Mouse (Mus musculus): Measurements from ENCODE around the gene Diras1. TPM values are rescaled to one million over a fixed set of nuclear protein-coding genes. Genes with fewer than 3 reads are reported as not detected.

Gene Diras1
- polyA plus RNA-seq, 1 experiment from 2014 or later: 1.4 TPM

- H3K4me3 ChIP-seq (ENCODE audit: low read depth, low read length): no peak overlapping the region
- H3K4me1 ChIP-seq (ENCODE audit: control insufficient read depth, insufficient read depth, low read length): peaks cover 3% of the 10 kb centered on the region; the same call in 1 of the 2 replicates
- no peak for ATAC-seq (replicated peaks; ENCODE audit: insufficient number of reproducible peaks, low FRiP score, low TSS enrichment, low read depth)
- no peak overlapping the region for H3K27ac ChIP-seq (replicated peaks; ENCODE audit: low read depth, low read length)
- DNase-seq (ENCODE audit: low spot score): no peak
- H3K4me2 ChIP-seq (ENCODE audit: low read depth, low read length): no peak overlapping the region
- H3K9ac ChIP-seq (replicated peaks; ENCODE audit: low read length): no peak overlapping the region
- no peaks in the 10 kb centered on the region; the same call in 1 of the 2 replicates for H3K36me3 ChIP-seq (replicated peaks; ENCODE audit: control insufficient read depth, insufficient read depth, low read depth, low read length)
- no peaks in the 10 kb centered on the region for H3K9me3 ChIP-seq (replicated peaks; ENCODE audit: control insufficient read depth, low read length)
- peaks cover 17% of the 10 kb centered on the region for H3K27me3 ChIP-seq (ENCODE audit: control insufficient read depth, insufficient read depth, low read length)
- WGBS: 48% methylated on average over 4 of the region's 4 CpGs
Measured at GRCm38 (mm10) chr10:81027331-81027730, 1.9 kb upstream of the Diras1 start.

GRCm38 (mm10) chr10:81026857-81027256 is 1.4 kb upstream of the Diras1 start:
- DNase-seq (ENCODE audit: low spot score): no peak
- H3K36me3 ChIP-seq (replicated peaks; ENCODE audit: control insufficient read depth, insufficient read depth, low read depth, low read length): no peaks in the 10 kb centered on the region; the same call in 1 of the 2 replicates
- H3K27ac ChIP-seq (replicated peaks; ENCODE audit: low read depth, low read length): no peak overlapping the region
- no peak overlapping the region for H3K4me3 ChIP-seq (ENCODE audit: low read depth, low read length)
- H3K27me3 ChIP-seq (ENCODE audit: control insufficient read depth, insufficient read depth, low read length): peaks cover 21% of the 10 kb centered on the region
- no peak overlapping the region for H3K9ac ChIP-seq (replicated peaks; ENCODE audit: low read length)
- no peaks in the 10 kb centered on the region for H3K9me3 ChIP-seq (replicated peaks; ENCODE audit: control insufficient read depth, low read length)
- no peak overlapping the region for H3K4me2 ChIP-seq (ENCODE audit: low read depth, low read length)
- WGBS: 89% methylated on average over 5 of the region's 5 CpGs
- no peak for ATAC-seq (replicated peaks; ENCODE audit: insufficient number of reproducible peaks, low FRiP score, low TSS enrichment, low read depth)
- peaks cover 3% of the 10 kb centered on the region; the same call in 1 of the 2 replicates for H3K4me1 ChIP-seq (ENCODE audit: control insufficient read depth, insufficient read depth, low read length)

GRCm38 (mm10) chr10:81025047-81025621 is 328 bp downstream of the Diras1 start:
- H3K36me3 ChIP-seq (replicated peaks; ENCODE audit: control insufficient read depth, insufficient read depth, low read depth, low read length): no peaks in the 10 kb centered on the region
- H3K4me2 ChIP-seq (ENCODE audit: low read depth, low read length): peak overlapping the region; percentile 59
- H3K9ac ChIP-seq (replicated peaks; ENCODE audit: low read length): no peak overlapping the region; the same call in 1 of the 2 replicates
- peak overlapping the region; percentile 29 for H3K4me3 ChIP-seq (ENCODE audit: low read depth, low read length)
- DNase-seq (ENCODE audit: low spot score) (peak; percentile 27), ATAC-seq (replicated peaks; ENCODE audit: insufficient number of reproducible peaks, low FRiP score, low TSS enrichment, low read depth) (no peak; the same call in 1 of the 2 replicates)
- H3K27me3 ChIP-seq (ENCODE audit: control insufficient read depth, insufficient read depth, low read length): peaks cover 22% of the 10 kb centered on the region
- 3% methylated on average over 22 of the region's 43 CpGs for WGBS
- peaks cover 3% of the 10 kb centered on the region; the same call in 1 of the 2 replicates for H3K4me1 ChIP-seq (ENCODE audit: control insufficient read depth, insufficient read depth, low read length)
- H3K27ac ChIP-seq (replicated peaks; ENCODE audit: low read depth, low read length): no peak overlapping the region
- no peaks in the 10 kb centered on the region for H3K9me3 ChIP-seq (replicated peaks; ENCODE audit: control insufficient read depth, low read length)

- Histone ChIP-seq H3K4me1 (ENCODE audit: control insufficient read depth, insufficient read depth, low read length) (peaks cover 3% of the 10 kb centered on the region; the same call in 1 of the 2 replicates), H3K9me3 (replicated peaks; ENCODE audit: control insufficient read depth, low read length) (no peaks in the 10 kb centered on the region), H3K9ac (replicated peaks; ENCODE audit: low read length) (no peak overlapping the region), H3K4me3 (ENCODE audit: low read depth, low read length) (no peak overlapping the region), H3K36me3 (replicated peaks; ENCODE audit: control insufficient read depth, insufficient read depth, low read depth, low read length) (no peaks in the 10 kb centered on the region), H3K27me3 (ENCODE audit: control insufficient read depth, insufficient read depth, low read length) (peaks cover 22% of the 10 kb centered on the region), H3K4me2 (ENCODE audit: low read depth, low read length) (no peak overlapping the region; the same call in 1 of the 2 replicates), H3K27ac (replicated peaks; ENCODE audit: low read depth, low read length) (no peak overlapping the region)
- ATAC-seq (replicated peaks; ENCODE audit: insufficient number of reproducible peaks, low FRiP score, low TSS enrichment, low read depth) (no peak; the same call in 1 of the 2 replicates), DNase-seq (ENCODE audit: low spot score) (no peak)
- WGBS: 76% methylated on average over 5 of the region's 5 CpGs
Measured at GRCm38 (mm10) chr10:81024346-81024937, 1.0 kb downstream of the Diras1 start.

- H3K27ac ChIP-seq (replicated peaks; ENCODE audit: low read depth, low read length): no peak overlapping the region
- H3K9ac ChIP-seq (replicated peaks; ENCODE audit: low read length): no peak overlapping the region
- H3K36me3 ChIP-seq (replicated peaks; ENCODE audit: control insufficient read depth, insufficient read depth, low read depth, low read length): no peaks in the 10 kb centered on the region
- DNase-seq (ENCODE audit: low spot score) (no peak), ATAC-seq (replicated peaks; ENCODE audit: insufficient number of reproducible peaks, low FRiP score, low TSS enrichment, low read depth) (no peak)
- H3K4me3 ChIP-seq (ENCODE audit: low read depth, low read length): no peak overlapping the region
- H3K27me3 ChIP-seq (ENCODE audit: control insufficient read depth, insufficient read depth, low read length): peaks cover 22% of the 10 kb centered on the region
- H3K9me3 ChIP-seq (replicated peaks; ENCODE audit: control insufficient read depth, low read length): no peaks in the 10 kb centered on the region
- no peak overlapping the region for H3K4me2 ChIP-seq (ENCODE audit: low read depth, low read length)
- 70% methylated on average over 8 of the region's 8 CpGs for WGBS
- H3K4me1 ChIP-seq (ENCODE audit: control insufficient read depth, insufficient read depth, low read length): peaks cover 3% of the 10 kb centered on the region; the same call in 1 of the 2 replicates
Measured at GRCm38 (mm10) chr10:81022744-81023143, 2.7 kb downstream of the Diras1 start.

GRCm38 (mm10) chr10:81021547-81022110 is 3.8 kb downstream of the Diras1 start:
- H3K9ac ChIP-seq (replicated peaks; ENCODE audit: low read length): no peak overlapping the region
- no peak overlapping the region for H3K4me3 ChIP-seq (ENCODE audit: low read depth, low read length)
- H3K4me2 ChIP-seq (ENCODE audit: low read depth, low read length): no peak overlapping the region
- 14% methylated on average over 26 of the region's 26 CpGs for WGBS
- no peak for DNase-seq (ENCODE audit: low spot score)
- H3K27ac ChIP-seq (replicated peaks; ENCODE audit: low read depth, low read length): no peak overlapping the region
- peaks cover 22% of the 10 kb centered on the region for H3K27me3 ChIP-seq (ENCODE audit: control insufficient read depth, insufficient read depth, low read length)
- H3K9me3 ChIP-seq (replicated peaks; ENCODE audit: control insufficient read depth, low read length): no peaks in the 10 kb centered on the region
- no peak for ATAC-seq (replicated peaks; ENCODE audit: insufficient number of reproducible peaks, low FRiP score, low TSS enrichment, low read depth)
- peaks cover 3% of the 10 kb centered on the region; the same call in 1 of the 2 replicates for H3K4me1 ChIP-seq (ENCODE audit: control insufficient read depth, insufficient read depth, low read length)
- H3K36me3 ChIP-seq (replicated peaks; ENCODE audit: control insufficient read depth, insufficient read depth, low read depth, low read length): no peaks in the 10 kb centered on the region

GRCm38 (mm10) chr10:81020207-81020606 is 5.3 kb downstream of the Diras1 start:
- no peaks in the 10 kb centered on the region for H3K9me3 ChIP-seq (replicated peaks; ENCODE audit: control insufficient read depth, low read length)
- no peak overlapping the region for H3K9ac ChIP-seq (replicated peaks; ENCODE audit: low read length)
- no peaks in the 10 kb centered on the region for H3K36me3 ChIP-seq (replicated peaks; ENCODE audit: control insufficient read depth, insufficient read depth, low read depth, low read length)
- 44% methylated on average over 2 of the region's 2 CpGs for WGBS
- no peak for DNase-seq (ENCODE audit: low spot score)
- H3K4me1 ChIP-seq (ENCODE audit: control insufficient read depth, insufficient read depth, low read length): peaks cover under 1% of the 10 kb centered on the region; the same call in 1 of the 2 replicates
- peaks cover 19% of the 10 kb centered on the region for H3K27me3 ChIP-seq (ENCODE audit: control insufficient read depth, insufficient read depth, low read length)
- no peak overlapping the region for H3K27ac ChIP-seq (replicated peaks; ENCODE audit: low read depth, low read length)
- H3K4me3 ChIP-seq (ENCODE audit: low read depth, low read length): no peak overlapping the region
- no peak for ATAC-seq (replicated peaks; ENCODE audit: insufficient number of reproducible peaks, low FRiP score, low TSS enrichment, low read depth)
- H3K4me2 ChIP-seq (ENCODE audit: low read depth, low read length): no peak overlapping the region

- DNase-seq (ENCODE audit: low spot score): no peak
- Histone ChIP-seq H3K9ac (replicated peaks; ENCODE audit: low read length) (no peak overlapping the region), H3K27ac (replicated peaks; ENCODE audit: low read depth, low read length) (no peak overlapping the region), H3K4me3 (ENCODE audit: low read depth, low read length) (no peak overlapping the region), H3K36me3 (replicated peaks; ENCODE audit: control insufficient read depth, insufficient read depth, low read depth, low read length) (no peaks in the 10 kb centered on the region), H3K4me2 (ENCODE audit: low read depth, low read length) (no peak overlapping the region), H3K27me3 (ENCODE audit: control insufficient read depth, insufficient read depth, low read length) (peaks cover 14% of the 10 kb centered on the region), H3K4me1 (ENCODE audit: control insufficient read depth, insufficient read depth, low read length) (no peaks in the 10 kb centered on the region), H3K9me3 (replicated peaks; ENCODE audit: control insufficient read depth, low read length) (no peaks in the 10 kb centered on the region)
- ATAC-seq (replicated peaks; ENCODE audit: insufficient number of reproducible peaks, low FRiP score, low TSS enrichment, low read depth): no peak
- 81% methylated on average over 6 of the region's 6 CpGs for WGBS
Measured at GRCm38 (mm10) chr10:81019687-81020086, 5.8 kb downstream of the Diras1 start.

All from embryonic facial prominence, embryonic 11.5 days (tissue).